Mouse (Mus musculus) adrenal gland, postnatal 4 days (tissue): ENCODE data around the gene Sh3bp4. TPM values are rescaled to one million over a fixed set of nuclear protein-coding genes. Genes with fewer than 3 reads are reported as not detected.

Experiments used
- DNase-seq, 2 experiments: peaks; one replicate each; pipeline ENCODE4 v3.0.0; 2021 to 2022; ENCODE audit warnings: low spot score in 2 of 2, mixed read lengths in 2 of 2
- total RNA-seq, 2 experiments: library from RNA; stranded (reverse); gene quantifications; 2 replicates each; pipeline ENCODE4 v1.2.3; 2021

Gene Sh3bp4
- total RNA-seq, 2 experiments from 2014 or later, result 19.2 to 22.6 TPM

DNA sequence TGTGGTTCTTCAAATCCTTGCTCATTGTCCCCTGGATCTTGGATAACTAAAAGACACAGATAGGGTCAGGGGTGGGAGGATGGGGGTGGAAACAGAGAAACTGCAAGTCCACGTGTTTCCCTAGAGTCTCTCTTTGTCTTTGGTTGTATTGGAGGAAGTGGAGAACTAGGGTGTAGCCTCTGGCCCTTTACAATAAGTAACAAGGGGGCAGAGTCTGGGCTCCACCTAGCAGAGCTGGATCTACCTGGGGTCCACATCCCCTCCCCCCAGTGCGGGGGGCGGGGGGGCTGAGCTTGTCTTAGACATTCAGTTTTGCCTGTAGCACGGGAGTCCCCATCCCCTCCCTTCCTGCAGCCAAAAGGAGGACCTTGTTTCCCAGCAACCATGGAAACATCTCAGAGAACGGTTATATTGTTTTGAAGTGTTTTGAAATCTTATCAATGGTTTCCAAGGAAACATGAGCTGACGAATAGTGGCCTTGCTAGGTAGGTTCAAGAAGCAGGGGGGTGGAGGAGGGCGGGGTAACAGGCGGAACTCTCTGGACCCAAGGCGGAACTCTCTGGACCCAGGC lies 113.1 kb downstream of the Sh3bp4 start:
- DNase-seq, result no peak

DNA sequence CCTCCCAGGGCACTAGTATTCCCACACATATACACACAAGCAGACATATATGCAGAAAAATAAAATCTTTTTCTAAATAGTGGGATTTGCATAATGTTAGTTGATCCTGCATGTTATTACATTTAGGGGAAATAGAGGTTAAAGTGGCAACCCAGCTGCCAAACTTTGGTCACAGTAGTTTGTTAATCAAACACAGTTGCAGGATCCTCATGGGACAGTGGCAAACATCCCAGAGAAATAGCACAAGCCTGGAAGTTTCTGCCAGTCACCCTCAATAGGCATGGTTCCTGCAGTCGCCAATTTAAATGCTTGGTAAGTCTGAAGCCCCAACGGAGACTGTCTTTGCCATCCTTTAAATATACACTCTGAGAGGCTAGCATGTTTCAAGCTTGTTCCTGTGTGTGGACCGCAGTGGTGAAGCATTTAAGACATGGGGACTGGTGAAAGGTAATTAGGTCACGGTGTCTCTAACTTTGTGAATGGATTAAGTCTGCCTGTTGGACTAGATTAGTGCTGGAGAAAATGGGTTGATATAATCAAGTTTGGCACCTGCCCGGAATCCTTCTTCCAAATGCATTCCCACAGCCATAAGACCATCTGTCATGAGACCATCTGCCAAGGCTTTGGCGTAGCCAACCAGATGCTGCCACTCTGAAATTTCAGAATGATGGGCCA lies 114.0 kb downstream of the Sh3bp4 start:
- no peak for DNase-seq

DNA sequence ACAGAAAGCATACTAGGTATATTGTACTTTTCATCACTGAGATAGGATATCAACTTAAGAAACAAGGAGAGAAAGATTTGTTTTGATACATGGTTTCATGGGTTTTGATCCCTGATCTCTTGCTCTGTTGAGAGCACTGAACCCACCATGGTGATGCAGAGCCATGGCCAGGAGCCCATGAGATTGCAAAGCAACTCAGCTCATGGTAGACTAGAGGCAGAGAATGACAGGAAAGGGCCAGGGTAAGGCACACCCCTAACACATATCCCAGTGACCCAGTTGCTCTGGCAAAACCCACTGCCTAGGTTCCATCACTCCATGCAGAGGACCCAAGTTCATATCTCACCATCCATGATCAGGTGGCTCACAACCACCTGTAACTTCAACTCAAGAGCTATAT lies 114.6 kb downstream of the Sh3bp4 start:
- no peak for DNase-seq

DNA sequence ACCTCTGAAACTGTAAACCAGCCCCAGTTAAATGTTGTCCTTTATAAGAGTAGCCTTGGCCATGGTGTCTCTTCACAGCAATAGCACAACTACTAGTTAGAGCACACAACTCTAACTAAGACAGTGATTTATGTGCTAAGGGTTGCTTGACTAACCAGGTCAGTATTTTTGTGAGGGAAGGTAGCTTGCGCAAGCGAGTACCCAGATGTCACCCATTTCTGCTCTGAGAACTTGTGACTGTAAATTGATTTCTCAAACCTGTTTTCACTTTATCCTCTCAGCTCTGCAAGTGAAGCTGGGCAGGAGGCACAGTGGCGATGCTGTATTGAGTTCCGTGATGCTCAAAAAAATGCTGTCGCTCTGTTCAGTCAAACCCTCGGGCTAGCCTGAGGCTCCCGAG lies 117.2 kb downstream of the Sh3bp4 start:
- no peak for DNase-seq

DNA sequence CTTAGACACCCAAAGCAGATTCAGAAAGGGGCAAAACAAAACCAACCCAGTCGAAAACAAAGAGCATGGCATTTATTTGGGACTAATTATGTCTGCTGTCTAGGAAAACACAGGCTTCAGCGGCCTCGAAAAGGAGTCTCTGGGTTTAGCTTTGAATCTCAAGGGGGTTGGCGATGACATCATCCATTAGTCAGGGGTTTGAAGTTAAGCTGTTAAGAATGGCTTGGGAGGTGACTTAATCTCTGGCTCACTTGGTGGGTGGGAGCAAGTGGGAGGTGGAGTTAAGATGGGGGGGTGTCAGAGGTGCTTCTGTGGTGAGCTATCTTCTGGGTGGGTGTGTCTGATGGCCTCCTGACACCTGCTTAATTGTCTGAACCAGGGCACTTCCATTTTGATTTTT lies 117.9 kb downstream of the Sh3bp4 start:
- DNase-seq, result no peak

DNA sequence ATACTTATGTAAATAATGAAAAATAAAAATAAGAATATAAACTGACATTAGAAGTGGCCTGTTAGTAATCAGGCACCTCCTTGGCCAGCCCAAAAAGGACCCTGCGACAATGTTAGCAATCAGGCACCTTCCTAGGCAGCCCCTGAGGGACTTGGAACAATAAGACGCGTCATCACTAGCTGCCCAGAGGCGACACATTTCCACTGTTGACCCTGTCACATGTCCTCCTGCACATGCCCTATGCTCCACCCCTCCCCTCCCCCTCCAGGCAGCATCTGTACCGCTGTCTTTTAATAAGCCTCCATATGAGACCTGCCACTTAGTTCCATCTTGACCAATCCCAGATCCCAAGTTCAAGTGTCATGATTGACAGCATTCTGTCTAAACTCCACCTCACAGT lies 119.0 kb downstream of the Sh3bp4 start:
- DNase-seq, result no peak

DNA sequence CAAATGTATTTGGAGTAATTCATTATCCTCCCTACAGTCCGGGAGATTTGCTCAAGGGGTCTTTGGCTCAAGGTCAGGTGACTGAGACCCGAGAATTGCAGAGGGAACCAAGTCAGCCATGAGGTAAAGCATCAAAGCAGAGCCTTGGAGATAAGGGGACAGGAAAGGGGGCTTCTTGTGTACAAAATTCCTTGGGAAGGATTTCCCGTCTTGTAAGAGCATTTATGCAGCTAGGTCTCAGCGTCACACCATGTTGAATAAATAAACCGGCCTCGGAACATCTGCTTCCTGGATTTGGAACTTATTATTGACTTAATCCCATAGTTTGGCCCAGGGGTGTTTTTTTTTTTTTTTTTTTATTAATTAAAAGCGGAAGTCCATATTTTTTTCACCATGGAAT lies 120.4 kb downstream of the Sh3bp4 start:
- no peak for DNase-seq

DNA sequence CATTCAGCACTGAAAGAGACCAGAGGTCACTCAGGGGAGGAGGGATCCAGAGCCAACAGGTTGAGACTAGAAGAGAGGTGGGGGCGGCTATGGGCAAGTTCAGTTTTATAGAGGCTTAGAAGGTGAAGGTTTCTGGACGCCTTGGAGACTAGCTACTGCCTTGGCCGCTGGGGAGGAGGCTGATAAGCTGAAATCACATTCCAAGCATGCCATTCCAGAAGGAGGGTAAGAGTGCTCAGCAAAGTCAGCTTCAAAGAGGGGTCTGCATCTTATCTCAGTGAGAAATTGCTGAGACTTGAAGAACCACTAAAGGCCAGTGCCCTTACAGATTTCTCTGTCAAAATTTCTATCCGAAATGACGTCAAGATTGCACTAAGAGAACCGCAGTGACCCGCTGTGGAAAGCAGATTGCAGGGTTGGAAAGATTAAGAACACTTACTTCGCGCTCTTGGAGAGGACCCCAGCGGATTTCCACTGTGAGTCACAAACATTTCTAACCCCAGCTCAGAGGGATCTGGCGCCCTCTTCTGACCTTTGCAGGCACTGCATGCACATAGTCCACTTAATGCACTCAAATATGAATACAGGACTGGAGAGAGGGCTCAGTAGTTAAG lies 121.0 kb downstream of the Sh3bp4 start:
- DNase-seq, result peak; percentile 49 to 71

DNA sequence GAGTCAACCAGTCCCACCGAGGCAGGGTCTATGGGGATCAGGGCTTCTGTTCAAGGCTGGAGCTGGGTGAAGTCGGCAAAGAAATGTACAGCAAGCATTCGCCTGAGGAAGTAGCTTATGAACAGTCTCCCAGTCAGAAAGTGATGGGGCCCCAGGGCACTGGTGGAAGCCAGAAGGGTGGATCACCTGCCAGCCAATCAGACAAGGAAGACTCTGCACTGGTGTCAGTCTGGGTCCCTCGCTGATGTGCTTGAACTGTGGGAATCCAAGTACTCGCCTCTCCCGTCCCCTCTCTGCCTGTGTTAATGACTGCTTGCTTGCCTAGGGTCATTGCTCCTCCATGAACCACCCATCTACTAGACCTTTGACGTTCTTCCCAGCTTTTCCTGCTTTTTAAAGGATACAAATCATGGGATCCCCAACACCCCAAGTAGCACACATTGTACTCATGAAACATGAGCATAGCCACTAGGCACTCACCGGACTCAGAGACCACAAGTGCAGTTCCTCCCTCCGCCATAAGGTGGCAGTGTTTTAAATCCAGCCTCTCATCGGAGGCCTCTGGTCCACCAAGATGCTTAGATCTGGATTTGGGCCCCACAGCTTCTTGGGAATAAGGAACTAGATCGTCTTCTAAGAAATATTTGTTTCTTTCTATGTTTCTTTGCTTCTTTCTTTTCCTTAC lies 122.5 kb downstream of the Sh3bp4 start:
- DNase-seq, result no peak

DNA sequence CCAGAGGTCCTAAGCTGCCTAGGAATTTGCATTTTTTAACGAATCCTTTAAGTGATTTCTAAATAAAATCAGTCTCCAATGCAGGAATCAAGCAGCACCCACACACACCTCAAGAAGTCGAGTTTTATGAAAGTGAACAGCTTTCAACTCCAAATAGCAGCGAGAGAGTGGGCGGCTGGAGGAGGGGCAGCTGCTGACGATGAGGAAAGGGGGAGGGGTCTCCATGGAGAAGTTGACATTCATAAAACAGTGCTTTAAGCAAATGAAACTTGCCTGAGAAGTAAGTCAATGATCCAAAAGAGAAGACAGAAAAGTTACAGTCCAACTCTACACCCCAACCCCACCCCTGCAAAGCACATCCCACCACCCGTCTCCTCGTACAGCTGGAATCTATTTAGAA lies 123.4 kb downstream of the Sh3bp4 start:
- DNase-seq, result no peak

DNA sequence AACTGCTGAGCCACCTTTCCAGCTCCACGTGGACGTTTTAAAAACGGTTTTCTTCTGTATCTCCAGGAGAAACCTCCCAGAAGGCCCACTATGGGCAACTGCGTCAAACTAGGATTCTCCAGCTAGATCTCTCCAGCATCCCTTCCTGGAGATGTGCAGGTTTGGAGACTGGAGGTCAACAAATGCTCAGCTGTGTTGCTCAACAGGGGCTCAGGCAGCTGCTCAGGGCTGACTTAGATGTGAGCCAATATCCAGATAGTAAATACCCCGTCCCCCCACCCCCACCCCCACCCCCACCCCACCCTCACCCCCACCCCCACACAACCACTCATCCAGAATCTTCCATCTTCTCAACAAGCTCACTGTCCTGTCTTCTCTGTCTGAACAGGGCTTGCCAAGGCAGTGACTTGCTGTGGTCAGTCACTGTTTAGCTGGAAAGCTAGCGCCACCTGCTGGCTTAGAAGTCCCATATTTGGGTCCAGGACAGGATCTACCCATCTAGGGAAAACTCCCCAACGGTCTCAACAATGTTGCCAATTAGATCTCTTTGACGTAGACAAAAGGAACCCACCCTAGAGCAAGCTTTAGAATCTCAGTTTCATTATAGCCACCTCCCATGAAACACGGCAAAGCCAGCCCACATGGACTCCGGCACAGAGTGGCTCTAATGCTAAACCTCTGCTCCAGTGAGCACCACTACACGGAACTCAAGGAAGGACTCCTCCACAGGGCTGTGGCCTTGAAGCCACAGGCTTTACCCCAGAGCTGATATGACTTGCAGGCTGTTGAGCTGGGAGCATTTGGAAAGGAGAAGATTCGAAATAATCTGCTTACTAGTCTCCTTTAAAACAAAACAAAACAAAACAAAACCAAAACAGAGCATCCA lies 125.9 kb downstream of the Sh3bp4 start:
- peak; percentile 43 to 68 for DNase-seq
